Mouse (Mus musculus) liver, embryonic 15.5 days (tissue): ENCODE results near the gene Sema3a. TPM values are rescaled to one million over a fixed set of nuclear protein-coding genes. Genes with fewer than 3 reads are reported as not detected.

Experiments
- ATAC-seq: fragments of 200-750 bp; cut with Nextera tagmentation; 2 replicates; pipeline ENCODE4 v1.8.0; 2017; ENCODE audit warnings: moderate number of reproducible peaks, mild to moderate bottlenecking, moderate library complexity; ENCODE audit not compliant: insufficient read depth
- H3K27ac ChIP-seq: fragments of 300-500 bp; sonication (generic); replicated peaks from 2 replicates; pipeline ENCODE4 v1.5.1; 2015; ENCODE audit warnings: mild to moderate bottlenecking, inconsistent platforms
- H3K27me3 ChIP-seq: fragments of 300-500 bp; sonication (generic); 2 replicates; pipeline ENCODE4 v1.6.1; 2015; ENCODE audit warnings: mild to moderate bottlenecking, inconsistent platforms
- H3K36me3 ChIP-seq: fragments of 300-500 bp; sonication (generic); replicated peaks from 2 replicates; pipeline ENCODE4 v1.6.1; 2015; ENCODE audit warnings: moderate library complexity, mild to moderate bottlenecking, inconsistent platforms
- H3K4me1 ChIP-seq: fragments of 300-500 bp; sonication (generic); replicated peaks from 2 replicates; pipeline ENCODE4 v1.6.1; 2015; ENCODE audit warnings: inconsistent platforms
- H3K4me2 ChIP-seq: fragments of 300-500 bp; sonication (generic); 2 replicates; pipeline ENCODE4 v1.6.1; 2015; ENCODE audit warnings: moderate library complexity, mild to moderate bottlenecking, inconsistent platforms
- H3K4me3 ChIP-seq: fragments of 300-500 bp; sonication (generic); replicated peaks from 2 replicates; pipeline ENCODE4 v1.5.1; 2015; ENCODE audit warnings: mild to moderate bottlenecking, inconsistent platforms
- H3K9ac ChIP-seq: fragments of 300-500 bp; sonication (generic); 2 replicates; pipeline ENCODE4 v1.6.1; 2015; ENCODE audit warnings: moderate library complexity, mild to moderate bottlenecking, inconsistent platforms
- H3K9me3 ChIP-seq: fragments of 300-500 bp; sonication (generic); replicated peaks from 2 replicates; pipeline ENCODE4 v1.6.1; 2016; ENCODE audit warnings: inconsistent platforms
- WGBS: fragments of 180-500 bp; shearing (Covaris S2); methylation state at CpG from one replicate; pipeline ENCODE4 v1.1.7; 2015; ENCODE audit warnings: mixed read lengths; ENCODE audit not compliant: insufficient replicate concordance; 5-methylcytosine and 5-hydroxymethylcytosine counted together
- polyA plus RNA-seq: library from polyadenylated mRNA; unstranded; fragments of >200 nt; fragmentation: Nextera tagmentation; extraction: Ambion mirVana; gene quantifications from 2 replicates; pipeline ENCODE4 v1.2.1, GENCODE M21; 2015

Sema3a gene
- polyA plus RNA-seq = 1.1 and 1.2 TPM in 2 replicates

- no peaks in the 10 kb centered on the region for H3K36me3 ChIP-seq
- no peaks in the 10 kb centered on the region for H3K27me3 ChIP-seq
- no peaks in the 10 kb centered on the region for H3K9me3 ChIP-seq
- no peak within 1 kb of the TSS for H3K4me3 ChIP-seq
- no peaks in the 10 kb centered on the region for H3K4me1 ChIP-seq
- ATAC-seq = no peak
- no peak within 1 kb of the TSS for H3K4me2 ChIP-seq
- no peak within 1 kb of the TSS for H3K27ac ChIP-seq
- H3K9ac ChIP-seq = no peak within 1 kb of the TSS
- 70% methylated on average over 13 of the region's 13 CpGs for WGBS
Observed at GRCm38 (mm10) chr5:13125241-13125692, at the start of gene Sema3a. Gene Sema3a (plus strand): TSS chr5:13125414.

GRCm38 (mm10) chr5:13084777-13085439, 40.3 kb upstream of the Sema3a start:
- Histone ChIP-seq H3K9me3 (no peaks in the 10 kb centered on the region), H3K27ac (no peak overlapping the region), H3K9ac (no peak overlapping the region), H3K4me2 (no peak overlapping the region), H3K36me3 (no peaks in the 10 kb centered on the region), H3K4me1 (no peaks in the 10 kb centered on the region), H3K4me3 (no peak overlapping the region), H3K27me3 (no peaks in the 10 kb centered on the region)
- 63% methylated on average over 6 of the region's 6 CpGs for WGBS
- ATAC-seq = no peak

- Histone ChIP-seq H3K4me1 (no peaks in the 10 kb centered on the region), H3K36me3 (no peaks in the 10 kb centered on the region), H3K9ac (no peak overlapping the region), H3K27me3 (no peaks in the 10 kb centered on the region), H3K4me2 (no peak overlapping the region), H3K4me3 (no peak overlapping the region), H3K9me3 (no peaks in the 10 kb centered on the region), H3K27ac (no peak overlapping the region)
- ATAC-seq = no peak
- WGBS = 57% methylated on average over 1 of the region's 1 CpGs
Observed at GRCm38 (mm10) chr5:13090431-13090830, 34.8 kb upstream of the Sema3a start.

- 46% methylated on average over 2 of the region's 2 CpGs for WGBS
- no peaks in the 10 kb centered on the region for H3K9me3 ChIP-seq
- no peak overlapping the region for H3K27ac ChIP-seq
Observed at GRCm38 (mm10) chr5:13109522-13109921, 15.7 kb upstream of the Sema3a start.

GRCm38 (mm10) chr5:13117236-13117635, 8.0 kb upstream of the Sema3a start:
- no peak overlapping the region for H3K4me3 ChIP-seq
- no peak overlapping the region for H3K27ac ChIP-seq
- H3K4me2 ChIP-seq = no peak overlapping the region
- 65% methylated on average over 8 of the region's 8 CpGs for WGBS
- H3K9me3 ChIP-seq = no peaks in the 10 kb centered on the region
- H3K4me1 ChIP-seq = no peaks in the 10 kb centered on the region
- no peak overlapping the region for H3K9ac ChIP-seq
- H3K27me3 ChIP-seq = no peaks in the 10 kb centered on the region
- no peaks in the 10 kb centered on the region for H3K36me3 ChIP-seq
- ATAC-seq = no peak

More at GRCm38 (mm10) chr5:13109522-13109921, 15.7 kb upstream of the Sema3a start:
- Histone ChIP-seq H3K27me3 (no peaks in the 10 kb centered on the region), H3K4me3 (no peak overlapping the region), H3K4me1 (no peaks in the 10 kb centered on the region), H3K36me3 (no peaks in the 10 kb centered on the region), H3K4me2 (no peak overlapping the region), H3K9ac (no peak overlapping the region)
- no peak for ATAC-seq

GRCm38 (mm10) chr5:13125757-13126156, 543 bp downstream of the Sema3a start:
- Histone ChIP-seq H3K36me3 (no peaks in the 10 kb centered on the region), H3K27me3 (no peaks in the 10 kb centered on the region), H3K4me1 (no peaks in the 10 kb centered on the region), H3K4me2 (no peak overlapping the region), H3K9ac (no peak overlapping the region), H3K9me3 (no peaks in the 10 kb centered on the region), H3K27ac (no peak overlapping the region), H3K4me3 (no peak overlapping the region)
- WGBS = 63% methylated on average over 9 of the region's 9 CpGs
- no peak for ATAC-seq

GRCm38 (mm10) chr5:13126196-13126595, 982 bp downstream of the Sema3a start:
- Histone ChIP-seq H3K4me2 (no peak overlapping the region), H3K9ac (no peak overlapping the region), H3K4me1 (no peaks in the 10 kb centered on the region), H3K36me3 (no peaks in the 10 kb centered on the region), H3K27ac (no peak overlapping the region), H3K27me3 (no peaks in the 10 kb centered on the region), H3K4me3 (no peak overlapping the region), H3K9me3 (no peaks in the 10 kb centered on the region)
- ATAC-seq = no peak
- WGBS = 64% methylated on average over 4 of the region's 4 CpGs

- WGBS = 61% methylated on average over 3 of the region's 3 CpGs
- H3K9me3 ChIP-seq = no peaks in the 10 kb centered on the region
- ATAC-seq = no peak
Observed at GRCm38 (mm10) chr5:13127121-13127520, 1.9 kb downstream of the Sema3a start.

GRCm38 (mm10) chr5:13144733-13145457, 19.7 kb downstream of the Sema3a start:
- 47% methylated on average over 7 of the region's 7 CpGs for WGBS
- H3K4me3 ChIP-seq = no peak overlapping the region
- no peaks in the 10 kb centered on the region for H3K4me1 ChIP-seq
- ATAC-seq = no peak
- no peak overlapping the region for H3K9ac ChIP-seq
- H3K4me2 ChIP-seq = no peak overlapping the region
- no peaks in the 10 kb centered on the region for H3K36me3 ChIP-seq
- H3K27ac ChIP-seq = no peak overlapping the region
- no peaks in the 10 kb centered on the region for H3K27me3 ChIP-seq
- no peaks in the 10 kb centered on the region for H3K9me3 ChIP-seq

More at GRCm38 (mm10) chr5:13127121-13127520, 1.9 kb downstream of the Sema3a start:
- H3K9ac ChIP-seq = no peak overlapping the region
- no peaks in the 10 kb centered on the region for H3K36me3 ChIP-seq
- no peak overlapping the region for H3K4me2 ChIP-seq
- no peaks in the 10 kb centered on the region for H3K27me3 ChIP-seq
- H3K4me1 ChIP-seq = no peaks in the 10 kb centered on the region
- no peak overlapping the region for H3K4me3 ChIP-seq
- H3K27ac ChIP-seq = no peak overlapping the region

- WGBS = 61% methylated on average over 5 of the region's 5 CpGs
- no peak overlapping the region for H3K27ac ChIP-seq
- H3K4me3 ChIP-seq = no peak overlapping the region
- no peaks in the 10 kb centered on the region for H3K36me3 ChIP-seq
- H3K27me3 ChIP-seq = no peaks in the 10 kb centered on the region
- H3K9ac ChIP-seq = no peak overlapping the region
- H3K9me3 ChIP-seq = no peaks in the 10 kb centered on the region
- no peak overlapping the region for H3K4me2 ChIP-seq
- H3K4me1 ChIP-seq = no peaks in the 10 kb centered on the region
- no peak for ATAC-seq
Observed at GRCm38 (mm10) chr5:13149909-13150308, 24.7 kb downstream of the Sema3a start.

- no peaks in the 10 kb centered on the region for H3K4me1 ChIP-seq
- H3K27ac ChIP-seq = no peak overlapping the region
Observed at GRCm38 (mm10) chr5:13151002-13151401, 25.8 kb downstream of the Sema3a start.

More at GRCm38 (mm10) chr5:13151002-13151401, 25.8 kb downstream of the Sema3a start:
- no peaks in the 10 kb centered on the region for H3K9me3 ChIP-seq
- no peak overlapping the region for H3K4me3 ChIP-seq
- no peaks in the 10 kb centered on the region for H3K27me3 ChIP-seq
- H3K9ac ChIP-seq = no peak overlapping the region
- no peak for ATAC-seq
- no peaks in the 10 kb centered on the region for H3K36me3 ChIP-seq
- no peak overlapping the region for H3K4me2 ChIP-seq
- WGBS = 70% methylated on average over 2 of the region's 2 CpGs
